Mouse (Mus musculus) G1E (cell line): ENCODE measurements around the gene Sertad4. TPM values are rescaled to one million over a fixed set of nuclear protein-coding genes. Genes with fewer than 3 reads are reported as not detected.
A peak's percentile ranks its signal among the peaks of the same experiment; 100 is the strongest.

Experiments used
- ATAC-seq: 2 replicates; pipeline ENCODE4 v1.8.0; 2016; ENCODE audit warnings: mild to moderate bottlenecking; ENCODE audit not compliant: insufficient number of reproducible peaks, poor library complexity, low FRiP score, severe bottlenecking; ENCODE audit errors: extremely low read depth
- DNase-seq: peaks from one replicate; pipeline ENCODE4 v3.0.0; 2012; ENCODE audit warnings: low spot score
- H3K27me3 ChIP-seq: 2 replicates; pipeline ENCODE4 v1.6.1; 2012; ENCODE audit warnings: mild to moderate bottlenecking, low read length, inconsistent platforms; ENCODE audit not compliant: insufficient read depth
- H3K36me3 ChIP-seq: replicated peaks from 2 replicates; pipeline ENCODE3; 2012; ENCODE audit warnings: mild to moderate bottlenecking, inconsistent platforms
- H3K4me1 ChIP-seq: 2 replicates; pipeline ENCODE4 v1.6.1; 2012; ENCODE audit warnings: low read depth, low read length, inconsistent platforms, mixed read lengths; ENCODE audit not compliant: insufficient read depth
- H3K4me3 ChIP-seq: 2 replicates; pipeline ENCODE4 v1.5.1; 2012; ENCODE audit warnings: low read depth, mild to moderate bottlenecking, inconsistent platforms, low read length, moderate library complexity, mixed read lengths
- H3K9me3 ChIP-seq: replicated peaks from 2 replicates; pipeline ENCODE4 v1.6.1; 2012; ENCODE audit warnings: inconsistent platforms
- CTCF ChIP-seq: IDR thresholded peaks from 2 replicates; pipeline ENCODE4 v1.5.1; 2012; ENCODE audit warnings: low read depth, low read length, inconsistent platforms, mixed read lengths
- GATA1 ChIP-seq: IDR thresholded peaks from 2 replicates; pipeline ENCODE4 v1.6.1; 2012; ENCODE audit warnings: borderline replicate concordance, low read length, inconsistent platforms, mixed read lengths
- GATA2 ChIP-seq: IDR thresholded peaks from 2 replicates; pipeline ENCODE4 v1.6.1; 2012; ENCODE audit warnings: low read depth, low read length, inconsistent platforms, borderline replicate concordance
- POLR2AphosphoS5 ChIP-seq: IDR thresholded peaks from 2 replicates; pipeline ENCODE4 v1.6.1; 2012; ENCODE audit warnings: low read depth, low read length, inconsistent platforms; ENCODE audit not compliant: insufficient replicate concordance
- TAL1 ChIP-seq: conservative IDR thresholded peaks from 2 replicates; pipeline ENCODE4 v1.6.1; 2012; ENCODE audit warnings: low read depth, low read length, inconsistent platforms, mixed read lengths
- polyA plus RNA-seq: library from polyadenylated mRNA; stranded (reverse); fragments of >175 nt; gene quantifications from 2 replicates; pipeline ENCODE4 v1.2.3, GENCODE M21; 2012
- total RNA-seq, 2 experiments: library from RNA; stranded (forward) in 1 of 2; stranded (reverse) in 1 of 2; fragments of 200-1000 nt in 1 of 2; fragments of >200 nt in 1 of 2; fragmentation: Nextera tagmentation in 1 of 2; gene quantifications; 2 replicates each; pipeline ENCODE4 v1.2.3; 2014 to 2017

The Sertad4 gene
- total and polyA plus RNA-seq, 3 experiments = 0.11 TPM; not detected in 2

DNA sequence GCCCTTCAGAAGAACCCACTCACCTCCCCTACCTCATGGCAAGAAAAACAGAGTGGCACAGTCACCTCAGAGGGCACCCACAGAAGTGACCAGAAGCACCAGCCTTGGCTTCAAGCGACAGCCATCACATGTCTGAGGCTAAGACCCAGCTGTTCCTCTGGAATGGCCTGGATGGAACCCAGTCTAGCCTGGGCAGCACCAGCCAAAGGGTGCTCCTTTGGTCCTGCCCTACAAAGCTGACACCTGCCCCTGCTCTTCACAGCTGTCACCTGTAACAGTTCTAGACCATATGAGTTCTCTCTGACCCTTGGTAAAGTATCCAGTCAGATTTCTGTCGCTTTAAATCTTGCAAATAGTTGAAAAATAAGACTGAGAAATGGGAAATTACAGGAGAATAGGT is 14.9 kb downstream of the Sertad4 start:
- ATAC-seq (no peak), DNase-seq (no peak)
- H3K9me3 ChIP-seq = peaks cover 36% of the 10 kb centered on the region
- no peaks in the 10 kb centered on the region for H3K4me1 ChIP-seq
- H3K4me3 ChIP-seq = no peak overlapping the region
- H3K36me3 ChIP-seq = no peaks in the 10 kb centered on the region
- TF ChIP-seq GATA2 (no peak), GATA1 (no peak), CTCF (no peak), TAL1 (no peak), POLR2AphosphoS5 (no peak)
- no peaks in the 10 kb centered on the region for H3K27me3 ChIP-seq

DNA sequence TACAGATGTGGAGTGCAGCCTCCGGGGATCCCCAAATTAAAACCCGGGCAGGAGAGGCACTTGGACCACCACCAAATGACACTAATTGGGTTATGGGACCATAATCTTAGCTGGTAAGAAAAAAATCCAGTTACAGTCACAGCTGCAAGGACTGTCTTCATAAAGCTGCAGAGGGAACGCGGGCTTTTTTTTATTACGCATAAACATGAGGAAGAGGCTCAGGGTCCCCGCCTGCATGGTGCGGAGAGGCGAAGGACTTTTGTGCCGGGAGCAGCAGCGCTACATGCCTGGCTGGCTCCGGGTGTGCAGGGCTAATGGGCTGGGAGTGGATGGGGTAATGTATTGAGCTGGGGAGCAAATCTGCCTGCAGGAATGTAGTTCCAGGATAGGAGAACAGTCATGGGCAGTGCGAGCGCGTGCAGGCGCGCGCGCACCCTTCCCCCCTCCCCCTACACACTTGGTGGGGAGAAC is 20.3 kb downstream of the Sertad4 start:
- H3K27me3 ChIP-seq = no peaks in the 10 kb centered on the region
- DNase-seq (no peak), ATAC-seq (no peak)
- peaks cover 59% of the 10 kb centered on the region for H3K9me3 ChIP-seq
- TF ChIP-seq CTCF = no peak
- no peak for TF ChIP-seq POLR2AphosphoS5
- TF ChIP-seq TAL1 = no peak
- TF ChIP-seq GATA1 = no peak
- TF ChIP-seq GATA2 = no peak
- H3K4me3 ChIP-seq = no peak overlapping the region
- H3K36me3 ChIP-seq = no peaks in the 10 kb centered on the region
- no peaks in the 10 kb centered on the region for H3K4me1 ChIP-seq

DNA sequence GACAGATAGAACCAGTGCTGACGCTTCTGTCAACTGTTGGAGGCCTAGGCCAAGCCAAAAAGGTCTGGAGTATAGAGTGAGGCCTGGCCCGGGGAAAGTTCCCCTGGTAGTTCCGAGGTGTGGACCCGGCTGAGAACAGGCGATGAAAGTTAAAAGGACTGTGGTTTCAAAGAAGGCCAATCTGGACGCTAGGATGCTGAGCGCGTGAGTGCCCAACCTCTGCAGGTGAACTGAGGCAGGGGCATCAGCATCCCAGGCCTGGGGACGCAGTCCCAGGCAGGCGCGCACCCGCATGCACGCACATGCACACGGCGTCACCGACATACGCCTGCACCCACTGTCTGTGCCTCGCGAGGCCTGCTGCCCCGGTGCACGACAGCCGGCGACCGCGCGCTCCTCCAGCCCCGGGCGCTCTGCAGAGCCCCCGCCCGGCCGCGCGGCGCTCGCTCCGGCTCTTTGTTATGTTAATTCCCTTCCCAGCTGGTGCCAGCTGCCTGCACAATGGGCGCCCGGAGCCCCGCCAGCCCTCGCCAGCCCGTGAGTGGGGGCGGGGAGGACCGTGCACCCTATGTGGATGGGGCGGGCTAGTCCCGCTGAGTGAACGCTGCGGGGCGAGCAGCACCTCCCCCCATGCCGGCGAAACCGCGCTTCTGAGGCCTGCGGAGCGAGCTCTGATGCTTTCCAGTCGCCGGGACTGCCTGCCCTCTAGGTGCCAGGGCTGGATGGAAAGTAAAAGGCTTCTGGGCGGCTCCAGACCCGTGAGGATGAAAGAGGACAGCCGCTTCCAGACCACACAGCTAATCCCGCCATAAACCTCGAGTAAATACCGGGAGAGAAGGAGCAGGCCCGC is 21.0 kb downstream of the Sertad4 start:
- H3K36me3 ChIP-seq = no peaks in the 10 kb centered on the region
- H3K9me3 ChIP-seq = peaks cover 61% of the 10 kb centered on the region
- no peaks in the 10 kb centered on the region for H3K27me3 ChIP-seq
- no peak for ATAC-seq
- H3K4me3 ChIP-seq = peak overlapping the region; percentile 23; the same call in 1 of the 2 replicates
- TF ChIP-seq CTCF (no peak), POLR2AphosphoS5 (no peak), GATA1 (no peak), GATA2 (no peak), TAL1 (no peak)
- H3K4me1 ChIP-seq = no peaks in the 10 kb centered on the region
- DNase-seq = no peak

DNA sequence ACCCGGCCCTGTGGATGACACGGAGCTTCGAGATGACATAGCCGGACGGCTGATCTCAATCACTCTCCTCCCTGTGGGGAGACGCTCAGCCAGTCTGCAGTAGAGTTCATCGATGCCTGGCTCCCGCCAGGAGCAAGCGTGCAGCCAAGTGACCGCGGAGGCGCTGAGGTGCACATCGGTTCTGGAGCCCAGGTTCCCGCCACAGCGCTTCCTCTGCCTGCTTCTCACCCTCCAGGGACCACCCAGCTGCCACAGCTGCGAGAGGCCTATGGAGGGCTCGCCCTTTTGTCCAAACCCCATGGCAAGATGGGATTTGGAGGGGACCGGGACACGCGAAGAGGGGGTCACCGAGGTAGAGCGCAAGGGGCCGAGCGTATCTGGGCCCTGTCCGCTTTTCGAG is 22.0 kb downstream of the Sertad4 start:
- Histone ChIP-seq H3K4me1 (no peaks in the 10 kb centered on the region), H3K36me3 (no peaks in the 10 kb centered on the region), H3K9me3 (peaks cover 70% of the 10 kb centered on the region), H3K4me3 (no peak overlapping the region; the same call in 1 of the 2 replicates), H3K27me3 (no peaks in the 10 kb centered on the region)
- no peak for DNase-seq
- ATAC-seq = no peak
- TF ChIP-seq TAL1 = no peak
- no peak for TF ChIP-seq CTCF
- TF ChIP-seq GATA2 = no peak
- TF ChIP-seq POLR2AphosphoS5 = no peak
- no peak for TF ChIP-seq GATA1

DNA sequence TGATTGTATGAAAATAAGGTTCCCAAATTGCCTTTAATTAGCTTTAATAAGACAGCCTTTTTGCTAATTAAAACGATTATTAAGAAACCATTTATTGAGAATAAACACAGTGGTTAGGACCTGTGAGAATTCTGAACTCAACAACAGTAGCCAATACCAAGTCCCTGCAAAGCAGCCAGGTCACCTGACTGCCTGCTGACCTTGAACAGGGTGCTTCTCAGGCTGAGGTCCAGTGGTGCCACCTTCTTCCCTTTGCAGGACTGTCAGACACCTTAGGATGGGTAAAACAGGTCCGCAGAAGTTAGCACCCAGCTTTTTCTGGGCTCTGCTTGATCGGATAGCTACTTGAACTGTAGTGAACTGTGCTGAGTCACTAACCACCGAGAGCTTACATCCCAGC is 22.5 kb downstream of the Sertad4 start:
- peaks cover 72% of the 10 kb centered on the region for H3K9me3 ChIP-seq
- DNase-seq = no peak
- H3K36me3 ChIP-seq = no peaks in the 10 kb centered on the region
- H3K4me1 ChIP-seq = no peaks in the 10 kb centered on the region
- no peak overlapping the region for H3K4me3 ChIP-seq
- H3K27me3 ChIP-seq = no peaks in the 10 kb centered on the region
- no peak for ATAC-seq
- TF ChIP-seq GATA2 (no peak), TAL1 (no peak), CTCF (no peak), GATA1 (no peak), POLR2AphosphoS5 (no peak)

DNA sequence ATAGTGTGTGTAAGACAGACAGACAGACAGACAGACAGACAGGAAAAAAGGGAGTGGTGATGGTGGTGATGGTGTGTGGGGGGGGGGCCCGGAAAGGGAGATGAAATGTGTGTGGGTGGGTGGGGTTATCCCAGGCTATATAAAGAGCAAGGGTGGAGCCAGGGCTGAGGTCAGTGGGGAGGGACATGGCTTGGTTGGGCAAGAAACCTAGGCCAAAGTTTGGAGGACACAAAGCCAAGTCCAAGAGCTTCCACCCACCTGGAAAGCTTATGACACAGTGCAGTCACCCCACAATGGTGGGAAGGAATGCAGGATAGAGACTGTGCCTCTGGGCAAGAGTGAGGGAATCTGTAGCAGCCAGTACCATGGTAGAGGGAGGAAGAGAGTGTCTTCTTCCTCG is 23.2 kb downstream of the Sertad4 start:
- no peaks in the 10 kb centered on the region for H3K27me3 ChIP-seq
- H3K9me3 ChIP-seq = peaks cover 69% of the 10 kb centered on the region
- TF ChIP-seq TAL1 (no peak), GATA1 (no peak), GATA2 (no peak), POLR2AphosphoS5 (no peak), CTCF (no peak)
- DNase-seq (no peak), ATAC-seq (no peak)
- no peaks in the 10 kb centered on the region for H3K4me1 ChIP-seq
- no peaks in the 10 kb centered on the region for H3K36me3 ChIP-seq
- no peak overlapping the region for H3K4me3 ChIP-seq
